Mouse (Mus musculus) lung, adult 2 months (tissue): Measurements from ENCODE around the gene Izumo4.

ENCODE experiments used
- CTCF ChIP-seq: fragments of 200-500 bp; IDR thresholded peaks from 2 replicates; pipeline ENCODE4 v1.5.1; 2011; ENCODE audit warnings: mild to moderate bottlenecking, low read length, control low read depth; ENCODE audit not compliant: insufficient read depth
- POLR2A ChIP-seq: fragments of 200-500 bp; IDR thresholded peaks from 2 replicates; pipeline ENCODE4 v1.6.1; 2011; ENCODE audit warnings: low read depth, mild to moderate bottlenecking, control low read depth, low read length, borderline replicate concordance; ENCODE audit errors: extremely low read depth

GRCm38 (mm10) chr10:80732611-80733101 lies 30.7 kb downstream of the Izumo4 start:
- TF ChIP-seq POLR2A, result no peak
- no peak for TF ChIP-seq CTCF
